Mouse (Mus musculus): Measurements from ENCODE around the gene Ptcd1.
"Not testable (repeated sequence)": the region's sequence is repeated elsewhere in the genome, so short reads cannot be mapped to it uniquely, and the experiment has no call there.

The Ptcd1 gene

GRCm38 (mm10) chr5:145165184-145165583 lies 1.7 kb downstream of the Ptcd1 start:
- CTCF ChIA-PET, result interaction anchor here (0.7 kb wide), 1 partner anchor 1618 kb away, joined by 3 read pairs; no protein-coding TSS in a partner anchor

- CTCF ChIA-PET, result interaction anchor here (0.7 kb wide), 1 partner anchor 1618 kb away, joined by 3 read pairs; no protein-coding TSS in a partner anchor
These were observed 2.2 kb downstream of the Ptcd1 start for GRCm38 (mm10) chr5:145164710-145165109.

GRCm38 (mm10) chr5:145161361-145161760 lies 5.5 kb downstream of the Ptcd1 start:
- CTCF ChIA-PET, result no interaction called here

- CTCF ChIA-PET, result no interaction called here
These were observed 14.2 kb downstream of the Ptcd1 start for GRCm38 (mm10) chr5:145152690-145153089.

GRCm38 (mm10) chr5:145149294-145149693 lies 17.6 kb downstream of the Ptcd1 start:
- CTCF ChIA-PET, result no interaction called here

- CTCF ChIA-PET, result no interaction called here
These were observed 19.2 kb downstream of the Ptcd1 start for GRCm38 (mm10) chr5:145147748-145148147.

- CTCF ChIA-PET, result no interaction called here
These were observed 26.3 kb downstream of the Ptcd1 start for GRCm38 (mm10) chr5:145140611-145141010.

- CTCF ChIA-PET, result interaction anchor here (1.1 to 1.3 kb wide), 2 partner anchors 10 to 175 kb away, joined by 3 read pairs; no protein-coding TSS in a partner anchor
These were observed 27.1 kb downstream of the Ptcd1 start, which contains the start of the genes Pdap1 and Bud31 for GRCm38 (mm10) chr5:145139571-145140519. TSS of gene Pdap1 (minus strand) at chr5:145140238. TSS of gene Bud31 (plus strand) at chr5:145140362.

GRCm38 (mm10) chr5:145138836-145139235 lies 28.1 kb downstream of the Ptcd1 start:
- CTCF ChIA-PET, result interaction anchor here (1.1 to 1.3 kb wide), 2 partner anchors 9 to 174 kb away, joined by 3 read pairs; no protein-coding TSS in a partner anchor

- CTCF ChIA-PET, result not testable (repeated sequence)
These were observed 33.6 kb downstream of the Ptcd1 start for GRCm38 (mm10) chr5:145133275-145133674.

GRCm38 (mm10) chr5:145130995-145131394 lies 35.9 kb downstream of the Ptcd1 start:
- CTCF ChIA-PET, result no interaction called here

GRCm38 (mm10) chr5:145130191-145130590 lies 36.7 kb downstream of the Ptcd1 start:
- CTCF ChIA-PET, result no interaction called here

- CTCF ChIA-PET, result interaction anchor here (0.8 kb wide), 1 partner anchor 9 kb away, joined by 3 read pairs; no protein-coding TSS in a partner anchor
These were observed 37.1 kb downstream of the Ptcd1 start for GRCm38 (mm10) chr5:145129773-145130172.

GRCm38 (mm10) chr5:145129124-145129523 lies 37.8 kb downstream of the Ptcd1 start:
- CTCF ChIA-PET, result interaction anchor here (0.8 kb wide), 1 partner anchor 10 kb away, joined by 3 read pairs; no protein-coding TSS in a partner anchor

- CTCF ChIA-PET, result no interaction called here
These were observed 40.3 kb downstream of the Ptcd1 start for GRCm38 (mm10) chr5:145126580-145126979.

- CTCF ChIA-PET, result no interaction called here
These were observed 43.5 kb downstream of the Ptcd1 start for GRCm38 (mm10) chr5:145123396-145123795.

- CTCF ChIA-PET, result no interaction called here
These were observed 46.0 kb downstream of the Ptcd1 start for GRCm38 (mm10) chr5:145120921-145121320.

GRCm38 (mm10) chr5:145119385-145119784 lies 47.5 kb downstream of the Ptcd1 start:
- CTCF ChIA-PET, result interaction anchor here (0.6 kb wide), 1 partner anchor 27 kb away, joined by 6 read pairs; no protein-coding TSS in a partner anchor

- CTCF ChIA-PET, result no interaction called here
These were observed 48.4 kb downstream of the Ptcd1 start for GRCm38 (mm10) chr5:145118461-145118860.

- CTCF ChIA-PET, result interaction anchor here (0.7 kb wide), 2 partner anchors 19 to 1918 kb away, joined by 3 to 4 read pairs; no protein-coding TSS in a partner anchor
These were observed 48.9 kb downstream of the Ptcd1 start for GRCm38 (mm10) chr5:145118005-145118404.

GRCm38 (mm10) chr5:145116916-145117315 lies 50.0 kb downstream of the Ptcd1 start:
- CTCF ChIA-PET, result no interaction called here

- CTCF ChIA-PET, result no interaction called here
These were observed 50.6 kb downstream of the Ptcd1 start for GRCm38 (mm10) chr5:145116316-145116715.

- CTCF ChIA-PET, result no interaction called here
These were observed 51.2 kb downstream of the Ptcd1 start for GRCm38 (mm10) chr5:145115736-145116135.

Data from spleen, embryonic (tissue).